Mouse (Mus musculus) cerebellum, postnatal 36 days (tissue): ENCODE measurements around the gene Ino80e.
"Not testable (repeated sequence)": the region's sequence is repeated elsewhere in the genome, so short reads cannot be mapped to it uniquely, and the experiment has no call there.

Experiments
- DNase-seq, 2 experiments: peaks; one replicate each; pipeline ENCODE4 v3.0.0; 2021 to 2022; ENCODE audit warnings: mixed read lengths in 2 of 2

Gene Ino80e

GRCm38 (mm10) chr7:126862147-126862784 is at the start of gene Ino80e:
TSS of gene Ino80e (minus strand) at chr7:126862377.
- DNase-seq = peak; percentile 94 to 97

- DNase-seq = no peak
Measured at GRCm38 (mm10) chr7:126905590-126905989, 43.4 kb upstream of the Ino80e start.

GRCm38 (mm10) chr7:126899781-126900180 is 37.6 kb upstream of the Ino80e start:
- DNase-seq = not testable (repeated sequence)

GRCm38 (mm10) chr7:126898102-126898990 is 36.2 kb upstream of the Ino80e start:
- DNase-seq = peak; percentile 98 to 99

GRCm38 (mm10) chr7:126897390-126898101 is 35.4 kb upstream of the Ino80e start:
- no peak for DNase-seq

GRCm38 (mm10) chr7:126896912-126897311 is 34.7 kb upstream of the Ino80e start:
- DNase-seq = no peak

- no peak for DNase-seq
Measured at GRCm38 (mm10) chr7:126888852-126889251, 26.7 kb upstream of the Ino80e start.

GRCm38 (mm10) chr7:126887281-126887680 is 25.1 kb upstream of the Ino80e start:
- no peak for DNase-seq

GRCm38 (mm10) chr7:126884286-126885164 is 22.3 kb upstream of the Ino80e start, which contains the start of gene Taok2:
TSS of gene Taok2 (minus strand) at chr7:126884703.
- DNase-seq = peak; percentile 96 to 98

GRCm38 (mm10) chr7:126883731-126884181 is 21.6 kb upstream of the Ino80e start:
- DNase-seq = no peak

- no peak for DNase-seq
Measured at GRCm38 (mm10) chr7:126881040-126881439, 18.9 kb upstream of the Ino80e start.

- DNase-seq = no peak
Measured at GRCm38 (mm10) chr7:126877239-126877638, 15.1 kb upstream of the Ino80e start.

GRCm38 (mm10) chr7:126870520-126870891 is 8.3 kb upstream of the Ino80e start:
- no peak for DNase-seq

GRCm38 (mm10) chr7:126869780-126870519 is 7.8 kb upstream of the Ino80e start:
- no peak for DNase-seq

GRCm38 (mm10) chr7:126868003-126868402 is 5.8 kb upstream of the Ino80e start:
- no peak for DNase-seq

- no peak for DNase-seq
Measured at GRCm38 (mm10) chr7:126867534-126867933, 5.4 kb upstream of the Ino80e start.

GRCm38 (mm10) chr7:126863791-126864190 is 1.6 kb upstream of the Ino80e start:
- no peak for DNase-seq

- DNase-seq = peak; percentile 96
Measured at GRCm38 (mm10) chr7:126861429-126862130, 597 bp downstream of the Ino80e start, which contains the start of gene Hirip3. TSS of gene Hirip3 (plus strand) at chr7:126861972.

GRCm38 (mm10) chr7:126860987-126861386 is 1.2 kb downstream of the Ino80e start:
- no peak for DNase-seq

GRCm38 (mm10) chr7:126856741-126857420 is 5.3 kb downstream of the Ino80e start:
- DNase-seq = no peak
